Mouse (Mus musculus) bone marrow macrophage, adult 2 months (primary cell): ENCODE measurements at regions not wholly inside any gene's neighbourhood (a gene's known extent, or its start where the extent isn't known, plus 50 kb on each side); places are given as distances from the start of the nearest gene placed in this dataset.

Experiments
- H3K27ac ChIP-seq: 2 replicates; pipeline ENCODE4 v1.5.1; 2012; ENCODE audit warnings: low read depth, low read length; ENCODE audit not compliant: insufficient read depth
- H3K4me1 ChIP-seq: 2 replicates; pipeline ENCODE4 v1.6.1; 2012; ENCODE audit warnings: low read length; ENCODE audit not compliant: control insufficient read depth, insufficient read depth
- H3K4me3 ChIP-seq: 2 replicates; pipeline ENCODE4 v1.5.1; 2012; ENCODE audit warnings: mild to moderate bottlenecking, low read length, moderate library complexity; ENCODE audit not compliant: insufficient read depth
- CTCF ChIP-seq: IDR thresholded peaks from 2 replicates; pipeline ENCODE4 v1.5.1; 2012; ENCODE audit warnings: low read depth, mild to moderate bottlenecking, low read length, moderate library complexity
- POLR2A ChIP-seq: IDR thresholded peaks from 2 replicates; pipeline ENCODE4 v1.6.1; 2012; ENCODE audit warnings: mild to moderate bottlenecking, low read depth, low read length, borderline replicate concordance

- TF ChIP-seq CTCF (no peak), POLR2A (no peak)
- Histone ChIP-seq H3K27ac (no peak overlapping the region), H3K4me3 (no peak overlapping the region), H3K4me1 (no peaks in the 10 kb centered on the region)
These were observed 134.1 kb upstream of the Grik3 start for GRCm38 (mm10) chr4:125356441-125356840.

DNA sequence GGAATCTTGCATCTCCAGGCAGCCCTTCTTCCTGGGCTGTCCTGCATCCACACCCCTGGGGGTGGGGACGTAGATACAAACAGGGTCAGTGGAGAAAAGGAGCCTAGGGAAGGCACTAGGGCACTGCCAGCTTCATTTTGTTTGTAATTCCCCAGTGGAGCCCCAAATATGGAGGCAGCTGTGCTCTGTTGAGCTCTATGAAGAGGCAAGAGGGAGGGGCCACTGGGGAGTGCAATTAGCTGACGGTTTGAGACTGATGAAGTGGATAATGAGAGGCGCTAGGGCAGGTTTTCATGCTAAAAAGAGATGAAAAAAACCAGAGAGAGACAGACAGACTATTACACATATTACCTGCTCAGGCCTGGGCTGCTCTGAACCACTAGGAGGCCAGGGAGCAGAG is 135.8 kb upstream of the Grik3 start:
- Histone ChIP-seq H3K27ac (no peak overlapping the region), H3K4me3 (no peak overlapping the region), H3K4me1 (no peaks in the 10 kb centered on the region)
- TF ChIP-seq CTCF (no peak), POLR2A (no peak)

- no peak overlapping the region for H3K27ac ChIP-seq
- no peaks in the 10 kb centered on the region for H3K4me1 ChIP-seq
- H3K4me3 ChIP-seq = no peak overlapping the region
- TF ChIP-seq CTCF = no peak
- no peak for TF ChIP-seq POLR2A
These were observed 140.4 kb upstream of the Grik3 start for GRCm38 (mm10) chr4:125350056-125350455.

- Histone ChIP-seq H3K4me3 (no peak overlapping the region), H3K27ac (no peak overlapping the region), H3K4me1 (no peaks in the 10 kb centered on the region)
- no peak for TF ChIP-seq CTCF
- no peak for TF ChIP-seq POLR2A
These were observed 151.4 kb upstream of the Grik3 start for GRCm38 (mm10) chr4:125339056-125339455.

GRCm38 (mm10) chr4:125328806-125329205 is 161.7 kb upstream of the Grik3 start:
- no peak overlapping the region for H3K4me3 ChIP-seq
- TF ChIP-seq CTCF = no peak
- TF ChIP-seq POLR2A = no peak
- no peaks in the 10 kb centered on the region for H3K4me1 ChIP-seq
- H3K27ac ChIP-seq = no peak overlapping the region

GRCm38 (mm10) chr4:125324495-125324894 is 166.0 kb upstream of the Grik3 start:
- Histone ChIP-seq H3K4me3 (no peak overlapping the region), H3K4me1 (no peaks in the 10 kb centered on the region), H3K27ac (no peak overlapping the region)
- no peak for TF ChIP-seq POLR2A
- no peak for TF ChIP-seq CTCF

DNA sequence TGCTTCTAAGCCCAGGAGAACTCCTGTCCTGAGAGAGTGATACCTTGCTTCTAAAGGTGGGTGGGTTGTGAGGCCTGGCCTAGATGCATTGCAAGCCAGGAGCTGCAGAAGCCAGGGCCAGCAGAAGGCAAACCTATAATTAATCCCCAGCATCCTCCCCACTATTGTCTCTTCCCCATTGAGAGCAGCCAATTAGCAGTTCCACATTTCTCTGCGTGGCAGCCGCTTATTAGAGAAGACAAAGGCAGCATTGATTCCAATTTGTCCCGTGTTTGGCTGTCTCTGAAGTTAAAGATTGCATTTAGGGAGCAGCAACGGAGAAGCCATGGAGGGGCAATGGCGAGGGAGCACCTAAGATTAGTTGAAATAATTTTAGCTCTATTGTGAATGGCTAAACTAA is 171.2 kb upstream of the Grik3 start:
- no peak overlapping the region for H3K27ac ChIP-seq
- H3K4me1 ChIP-seq = no peaks in the 10 kb centered on the region
- no peak overlapping the region for H3K4me3 ChIP-seq
- TF ChIP-seq POLR2A (no peak), CTCF (no peak)

DNA sequence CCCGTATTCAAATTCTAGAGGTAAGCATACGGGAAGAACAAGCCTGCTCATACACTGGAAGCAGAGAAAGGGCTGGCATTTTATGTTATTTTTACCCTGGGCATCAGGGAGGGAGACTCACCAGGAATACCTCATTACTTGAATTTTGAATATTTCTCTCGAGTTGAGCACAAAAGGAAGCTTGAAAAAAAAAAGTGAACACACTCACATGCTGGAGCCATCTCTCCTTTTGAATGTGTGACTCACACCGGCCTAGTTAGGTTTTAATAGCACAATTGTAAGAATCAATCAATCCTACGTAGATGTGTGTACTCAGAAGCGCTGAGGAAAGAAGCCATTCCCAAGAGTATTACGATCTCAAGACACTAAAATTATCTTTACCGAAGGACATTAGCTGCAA is 172.2 kb upstream of the Grik3 start:
- no peak for TF ChIP-seq CTCF
- TF ChIP-seq POLR2A = no peak
- H3K4me3 ChIP-seq = no peak overlapping the region
- no peak overlapping the region for H3K27ac ChIP-seq
- H3K4me1 ChIP-seq = no peaks in the 10 kb centered on the region

DNA sequence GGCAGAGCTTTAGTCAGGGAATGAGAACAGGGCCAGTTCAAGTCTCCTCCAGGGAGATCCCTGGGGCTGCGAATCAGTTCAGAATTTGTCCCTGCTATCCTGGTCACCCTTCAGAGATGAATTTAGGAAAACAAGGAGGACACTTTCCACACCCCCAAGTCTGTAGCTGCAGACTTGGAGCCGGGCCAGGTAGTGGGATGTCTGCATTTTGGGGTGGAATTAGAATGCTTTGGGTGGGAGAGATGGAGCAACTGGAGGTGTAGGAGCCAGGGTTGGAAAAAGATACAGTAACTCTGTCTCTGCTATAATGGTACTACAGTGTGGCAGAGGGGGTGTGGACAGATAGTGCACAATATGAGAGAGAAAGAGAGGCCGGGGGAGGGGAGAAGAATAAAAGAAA is 173.6 kb upstream of the Grik3 start:
- Histone ChIP-seq H3K27ac (no peak overlapping the region), H3K4me3 (no peak overlapping the region), H3K4me1 (no peaks in the 10 kb centered on the region)
- TF ChIP-seq CTCF = no peak
- TF ChIP-seq POLR2A = no peak

- Histone ChIP-seq H3K27ac (no peak overlapping the region), H3K4me3 (no peak overlapping the region), H3K4me1 (no peaks in the 10 kb centered on the region)
- TF ChIP-seq POLR2A (no peak), CTCF (no peak)
These were observed 174.7 kb upstream of the Grik3 start for GRCm38 (mm10) chr4:125315818-125316217.

DNA sequence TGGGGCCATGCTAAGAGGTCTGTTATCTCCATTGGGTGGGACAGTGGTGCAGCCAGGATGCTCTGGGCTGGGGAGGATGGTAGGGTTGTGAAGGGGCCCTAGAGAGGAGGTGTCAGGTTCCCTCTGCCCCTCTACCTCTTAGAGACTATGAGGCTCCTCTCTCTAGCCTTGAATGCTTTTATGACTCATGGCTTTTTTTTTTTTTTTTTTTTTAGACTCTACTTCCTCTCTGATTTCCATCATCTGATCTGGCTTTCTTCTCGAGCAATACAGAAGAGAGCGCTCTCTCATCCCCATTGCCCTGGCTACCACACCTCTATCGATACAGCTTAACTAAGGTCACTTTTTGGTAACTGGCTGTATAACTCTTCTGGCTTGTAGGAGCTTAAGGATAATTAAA is 176.6 kb upstream of the Grik3 start:
- TF ChIP-seq POLR2A (no peak), CTCF (no peak)
- no peak overlapping the region for H3K4me3 ChIP-seq
- H3K27ac ChIP-seq = no peak overlapping the region
- no peaks in the 10 kb centered on the region for H3K4me1 ChIP-seq

DNA sequence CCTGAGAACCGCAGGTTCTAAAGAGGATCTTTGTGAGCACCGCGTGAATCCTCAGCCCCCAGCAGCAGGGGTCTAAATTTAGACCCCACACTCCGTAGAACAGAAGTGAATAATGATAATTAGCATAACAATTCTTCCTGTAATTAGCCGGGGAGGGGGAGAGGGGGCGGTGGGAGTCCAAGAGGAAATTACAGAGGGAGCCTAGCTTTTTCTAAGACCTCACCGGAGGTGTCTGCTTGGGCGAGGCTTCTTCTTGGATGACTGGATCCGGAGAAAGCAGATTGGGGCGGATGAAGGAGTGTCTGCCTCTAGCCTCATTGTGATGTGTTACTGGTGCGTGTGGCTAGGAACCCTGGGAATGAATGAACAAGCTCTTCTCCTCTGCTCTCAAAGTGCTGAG is 177.2 kb upstream of the Grik3 start:
- Histone ChIP-seq H3K4me3 (no peak overlapping the region), H3K4me1 (no peaks in the 10 kb centered on the region), H3K27ac (no peak overlapping the region)
- no peak for TF ChIP-seq CTCF
- TF ChIP-seq POLR2A = no peak
